In genomic region chr2:57264912-57265311, GRCm38 (mm10) we compare ENCODE assay signal across 23 mouse cellular contexts. TPM values are rescaled to one million over a fixed set of nuclear protein-coding genes. Genes with fewer than 3 reads are reported as not detected.
A peak's percentile ranks its signal among the peaks of the same experiment; 100 is the strongest.
DNase-seq lines count a peak whose midpoint lies in the region; ATAC-seq and TF ChIP-seq lines count a peak whose summit lies in the region.
"Had no signal": no experiment of that assay in that cellular context is flagged by ENCODE, and none has a peak within 500 bp of the region (broad histone marks: within the 10 kb centered on the region; RNA-seq: fewer than 3 reads in every experiment).

No protein-coding gene starts in this region.

- H3K4me1 ChIP-seq in midbrain, embryonic 11.5 days (ENCODE audit: control insufficient read depth, insufficient read depth, low read length) = peaks cover 9% of the 10 kb centered on the region; the same call in 1 of the 2 replicates
- H3K4me1 ChIP-seq in midbrain, embryonic 15.5 days = 0 out of 2 replicates have a peak, but pooled peaks cover 5% of the 10 kb centered on the region

- no peak for TF ChIP-seq CTCF in gastrocnemius, adult 2 months (IDR thresholded peaks at IDR 0.05)

- H3K27ac ChIP-seq in gastrocnemius, adult 2 months = 0 out of 2 replicates have a peak overlapping the region, but pooled peaks have one; percentile 10
- no peak overlapping the region for H3K27ac ChIP-seq in midbrain, embryonic 11.5 days (ENCODE audit: low read depth, low read length)
- no peak overlapping the region for H3K27ac ChIP-seq in midbrain, embryonic 15.5 days
- H3K27ac ChIP-seq: embryonic facial prominence, embryonic 10.5 days; embryonic facial prominence, embryonic 12.5 days; forebrain, embryonic 13.5 days; forebrain, embryonic 15.5 days had no signal

- H3K9ac ChIP-seq in midbrain, embryonic 11.5 days (ENCODE audit: low read length) = no peak overlapping the region
- no peak overlapping the region for H3K9ac ChIP-seq in midbrain, embryonic 15.5 days
- H3K9ac ChIP-seq: embryonic facial prominence, embryonic 12.5 days; forebrain, embryonic 13.5 days; forebrain, embryonic 15.5 days; forebrain, postnatal 0 days had no signal

- H3K27me3 ChIP-seq in midbrain, embryonic 11.5 days (ENCODE audit: control insufficient read depth, insufficient read depth, low read length) = peaks cover 16% of the 10 kb centered on the region
- H3K27me3 ChIP-seq in midbrain, embryonic 15.5 days (replicated peaks) = 0 out of 2 replicates have a peak, but pooled peaks cover 17% of the 10 kb centered on the region
- H3K27me3 ChIP-seq: CH12.LX; embryonic facial prominence, embryonic 12.5 days; forebrain, embryonic 13.5 days; forebrain, embryonic 15.5 days had no signal

- H3K4me2 ChIP-seq in midbrain, embryonic 11.5 days = no peak overlapping the region
- no peak overlapping the region for H3K4me2 ChIP-seq in midbrain, embryonic 15.5 days
- H3K4me2 ChIP-seq: embryonic facial prominence, embryonic 12.5 days; forebrain, embryonic 13.5 days; forebrain, embryonic 15.5 days had no signal

- no peak for ATAC-seq in midbrain, embryonic 11.5 days (ENCODE audit: low FRiP score)
- no peak for ATAC-seq in midbrain, embryonic 15.5 days (replicated peaks)
- ATAC-seq: activated CD4-positive, CD25-positive, alpha-beta regulatory T cell, adult 4 months; CD4-positive, CD25-positive, alpha-beta regulatory T cell, adult 4 months; forebrain, embryonic 13.5 days; forebrain, embryonic 15.5 days; forebrain, postnatal 0 days had no signal

- no peak for DNase-seq in gastrocnemius, adult 2 months
- no peak for DNase-seq in gastrocnemius, adult 18-20 months (ENCODE audit: low spot score)
- DNase-seq in midbrain, embryonic 11.5 days (ENCODE audit: low spot score, missing footprints) = peak; percentile 53
- DNase-seq in ES-CJ7 (ENCODE audit: low read depth, low spot score) = peak; percentile 53
- DNase-seq in layer of hippocampus, adult 8-10 months (ENCODE audit: low spot score in 2 of 2) = no peak
- DNase-seq: adrenal gland, adult 8-10 months; adrenal gland, postnatal 14 days; adrenal gland, postnatal 36 days; B cell, adult 2 months; cerebellum, adult 11-12 months; cerebellum, adult 2 months; cerebellum, adult 9-10 months; cerebellum, postnatal 10 days; cerebellum, postnatal 25 days; forebrain, postnatal 0 days had no signal

- 85% methylated on average over 7 of the region's 7 CpGs for WGBS in midbrain, embryonic 11.5 days
- WGBS in midbrain, embryonic 15.5 days = 91% methylated on average over 7 of the region's 7 CpGs

- intact Hi-C loops in gastrocnemius, adult 2 months (cut with DNase I) = no loop called here

- no peaks in the 10 kb centered on the region for H3K9me3 ChIP-seq in midbrain, embryonic 11.5 days (ENCODE audit: control insufficient read depth, low read length)
- H3K9me3 ChIP-seq in midbrain, embryonic 15.5 days = no peaks in the 10 kb centered on the region
- H3K9me3 ChIP-seq: embryonic facial prominence, embryonic 10.5 days; embryonic facial prominence, embryonic 12.5 days; forebrain, embryonic 13.5 days; forebrain, embryonic 15.5 days had no signal

- no peaks in the 10 kb centered on the region for H3K36me3 ChIP-seq in midbrain, embryonic 11.5 days (ENCODE audit: control insufficient read depth, insufficient read depth, low read length)
- no peaks in the 10 kb centered on the region for H3K36me3 ChIP-seq in midbrain, embryonic 15.5 days (replicated peaks)
- H3K36me3 ChIP-seq: embryonic facial prominence, embryonic 10.5 days; embryonic facial prominence, embryonic 12.5 days; forebrain, embryonic 15.5 days had no signal

- H3K4me3 ChIP-seq in gastrocnemius, adult 2 months = no peak overlapping the region
- H3K4me3 ChIP-seq in midbrain, embryonic 11.5 days (ENCODE audit: low read depth, low read length) = no peak overlapping the region
- no peak overlapping the region for H3K4me3 ChIP-seq in midbrain, embryonic 15.5 days
- H3K4me3 ChIP-seq: embryonic facial prominence, embryonic 10.5 days; embryonic facial prominence, embryonic 12.5 days; forebrain, embryonic 13.5 days; forebrain, embryonic 15.5 days had no signal

RNA-seq across cellular contexts. Expression of gene Gpd2, which starts 27.5 kb away (rescaled TPM):
- 100 to 1,000 TPM; 155 to 233 TPM for total RNA-seq in gastrocnemius, adult 2 months (2021)
- 100 to 1,000 TPM; 151 to 203 TPM for total RNA-seq in gastrocnemius, adult 18-20 months (2021)
- 14.6 and 15.8 TPM in 2 replicates for polyA plus RNA-seq in midbrain, embryonic 11.5 days (2014; fragmentation: Nextera tagmentation; extraction: Ambion mirVana)
- 19.5 and 20.5 TPM in 2 replicates for polyA plus RNA-seq in midbrain, embryonic 15.5 days (2015; fragmentation: Nextera tagmentation; extraction: Ambion mirVana)
- 100 to 1,000 TPM; 120 to 148 (median 124) TPM for total RNA-seq in layer of hippocampus, adult 8-10 months (2022)

Comparison
In these comparisons a context has a peak if more than half of its experiments do, and no peak if none do; other contexts are left out.
1. DNase-seq: peak in midbrain, embryonic 11.5 days (single experiment) and ES-CJ7 (single experiment); none in gastrocnemius, adult 2 months (single experiment), gastrocnemius, adult 18-20 months (single experiment) and layer of hippocampus, adult 8-10 months (0 of 2).